Mouse (Mus musculus) heart, embryonic 13.5 days (tissue): Measurements from ENCODE around the gene Gpa33. TPM values are rescaled to one million over a fixed set of nuclear protein-coding genes. Genes with fewer than 3 reads are reported as not detected.

Experiments
- ATAC-seq: fragments of 200-750 bp; cut with Nextera tagmentation; 2 replicates; pipeline ENCODE4 v1.8.0; 2017; ENCODE audit warnings: moderate TSS enrichment; ENCODE audit not compliant: insufficient number of reproducible peaks, low FRiP score, low TSS enrichment; ENCODE audit errors: extremely low read depth
- H3K27ac ChIP-seq: fragments of 300-500 bp; sonication (generic); replicated peaks from 2 replicates; pipeline ENCODE4 v1.5.1; 2015; ENCODE audit warnings: moderate library complexity, mild to moderate bottlenecking, inconsistent platforms
- H3K27me3 ChIP-seq: fragments of 300-500 bp; sonication (generic); replicated peaks from 2 replicates; pipeline ENCODE4 v1.6.1; 2015; ENCODE audit warnings: mild to moderate bottlenecking, inconsistent platforms
- H3K36me3 ChIP-seq: fragments of 300-500 bp; sonication (generic); 2 replicates; pipeline ENCODE4 v1.6.1; 2015; ENCODE audit warnings: mild to moderate bottlenecking, inconsistent platforms
- H3K4me1 ChIP-seq: fragments of 300-500 bp; sonication (generic); 2 replicates; pipeline ENCODE4 v1.6.1; 2015; ENCODE audit warnings: inconsistent platforms
- H3K4me2 ChIP-seq: fragments of 300-500 bp; sonication (generic); 2 replicates; pipeline ENCODE4 v1.6.1; 2015; ENCODE audit warnings: inconsistent platforms, mild to moderate bottlenecking, moderate library complexity
- H3K4me3 ChIP-seq: fragments of 300-500 bp; sonication (generic); 2 replicates; pipeline ENCODE4 v1.5.1; 2015; ENCODE audit warnings: moderate library complexity, mild to moderate bottlenecking, inconsistent platforms
- H3K9ac ChIP-seq: fragments of 300-500 bp; sonication (generic); 2 replicates; pipeline ENCODE4 v1.6.1; 2015; ENCODE audit warnings: inconsistent platforms, mild to moderate bottlenecking, moderate library complexity
- H3K9me3 ChIP-seq: fragments of 300-500 bp; sonication (generic); 2 replicates; pipeline ENCODE4 v1.6.1; 2016; ENCODE audit warnings: inconsistent platforms
- WGBS: fragments of 180-500 bp; shearing (Covaris S2); methylation state at CpG from one replicate; pipeline ENCODE4 v1.1.7; 2015; ENCODE audit warnings: mixed read lengths; 5-methylcytosine and 5-hydroxymethylcytosine counted together
- polyA plus RNA-seq: library from polyadenylated mRNA; unstranded; fragments of >200 nt; fragmentation: Nextera tagmentation; extraction: Ambion mirVana; gene quantifications from 2 replicates; pipeline ENCODE4 v1.2.1, GENCODE M21; 2015

Gpa33 gene
- polyA plus RNA-seq, 1 experiment from 2014 or later = not detected

GRCm38 (mm10) chr1:166204171-166204570 is 74.1 kb downstream of the Gpa33 start:
- H3K36me3 ChIP-seq = no peaks in the 10 kb centered on the region
- ATAC-seq = no peak
- H3K4me3 ChIP-seq = no peak overlapping the region
- WGBS = 52% methylated on average over 5 of the region's 5 CpGs
- no peak overlapping the region for H3K9ac ChIP-seq
- H3K4me1 ChIP-seq = peaks cover under 1% of the 10 kb centered on the region; the same call in 1 of the 2 replicates
- no peaks in the 10 kb centered on the region for H3K9me3 ChIP-seq
- H3K27ac ChIP-seq = no peak overlapping the region
- no peaks in the 10 kb centered on the region for H3K27me3 ChIP-seq
- H3K4me2 ChIP-seq = no peak overlapping the region

GRCm38 (mm10) chr1:166205159-166205558 is 75.1 kb downstream of the Gpa33 start:
- WGBS = 54% methylated on average over 3 of the region's 3 CpGs
- H3K4me2 ChIP-seq = no peak overlapping the region
- H3K27ac ChIP-seq = no peak overlapping the region
- H3K4me1 ChIP-seq = peaks cover 3% of the 10 kb centered on the region; the same call in 1 of the 2 replicates
- no peaks in the 10 kb centered on the region for H3K9me3 ChIP-seq
- H3K36me3 ChIP-seq = no peaks in the 10 kb centered on the region
- H3K9ac ChIP-seq = no peak overlapping the region
- no peaks in the 10 kb centered on the region for H3K27me3 ChIP-seq
- H3K4me3 ChIP-seq = no peak overlapping the region
- ATAC-seq = no peak

DNA sequence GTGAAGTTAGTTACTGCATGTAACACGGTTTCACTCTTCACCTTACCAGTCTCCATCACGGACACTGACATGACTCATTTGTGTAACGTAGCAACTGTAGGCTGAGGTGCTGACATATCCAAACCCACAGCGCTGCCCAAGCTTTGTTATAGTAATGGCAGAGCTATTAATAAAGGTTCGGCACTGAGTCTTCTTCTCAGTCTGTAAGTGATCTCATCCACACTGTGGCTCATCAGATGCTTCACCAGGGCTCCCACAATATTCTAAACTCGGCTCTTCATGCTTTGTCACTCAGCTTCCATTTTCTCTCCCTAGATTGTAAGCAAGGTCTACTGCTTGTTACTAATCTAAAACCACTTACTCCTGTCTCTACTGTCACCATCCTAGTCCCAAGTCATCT is 79.3 kb downstream of the Gpa33 start:
- 58% methylated on average over 6 of the region's 6 CpGs for WGBS

GRCm38 (mm10) chr1:166214181-166214580 is 84.1 kb downstream of the Gpa33 start:
- peaks cover 3% of the 10 kb centered on the region; the same call in 1 of the 2 replicates for H3K4me1 ChIP-seq
- ATAC-seq = no peak
- WGBS = 71% methylated on average over 4 of the region's 4 CpGs

More for the DNA sequence above, 79.3 kb downstream of the Gpa33 start:
- Histone ChIP-seq H3K9ac (no peak overlapping the region), H3K4me1 (peaks cover 3% of the 10 kb centered on the region; the same call in 1 of the 2 replicates), H3K27me3 (no peaks in the 10 kb centered on the region), H3K9me3 (no peaks in the 10 kb centered on the region), H3K36me3 (no peaks in the 10 kb centered on the region), H3K27ac (no peak overlapping the region), H3K4me2 (no peak overlapping the region), H3K4me3 (no peak overlapping the region)
- ATAC-seq = no peak

More at GRCm38 (mm10) chr1:166214181-166214580, 84.1 kb downstream of the Gpa33 start:
- H3K4me2 ChIP-seq = no peak overlapping the region
- H3K4me3 ChIP-seq = no peak overlapping the region
- H3K9me3 ChIP-seq = no peaks in the 10 kb centered on the region
- H3K36me3 ChIP-seq = no peaks in the 10 kb centered on the region
- no peak overlapping the region for H3K27ac ChIP-seq
- no peak overlapping the region for H3K9ac ChIP-seq
- no peaks in the 10 kb centered on the region for H3K27me3 ChIP-seq

Other genes starting within 250 kb of the Gpa33 start
- 9.3 and 10.2 TPM in 2 replicates for gene Pou2f1, start 127.6 kb upstream of the Gpa33 start, polyA plus RNA-seq
- gene Dusp27, start 2.3 kb upstream of the Gpa33 start, polyA plus RNA-seq = 45.4 and 48.9 TPM in 2 replicates
- not detected in 2 replicates for gene Mael, start 108.5 kb downstream of the Gpa33 start, polyA plus RNA-seq
- gene Ildr2, start 123.9 kb downstream of the Gpa33 start, polyA plus RNA-seq = 1.2 TPM in 2 replicates
- gene Tada1, start 248.9 kb downstream of the Gpa33 start, polyA plus RNA-seq = 30.6 and 34.7 TPM in 2 replicates